Mouse (Mus musculus) neural tube, embryonic 12.5 days (tissue): ENCODE measurements around the gene Arhgap30. TPM values are rescaled to one million over a fixed set of nuclear protein-coding genes. Genes with fewer than 3 reads are reported as not detected.

Source experiments
- ATAC-seq: fragments of 200-750 bp; cut with Nextera tagmentation; 2 replicates; pipeline ENCODE4 v1.8.0; 2017; ENCODE audit warnings: low read depth, mild to moderate bottlenecking, moderate TSS enrichment, moderate library complexity; ENCODE audit not compliant: low FRiP score
- H3K27ac ChIP-seq: fragments of 300-500 bp; sonication (generic); 2 replicates; pipeline ENCODE4 v1.5.1; 2016
- H3K27me3 ChIP-seq: fragments of 300-500 bp; sonication (generic); replicated peaks from 2 replicates; pipeline ENCODE4 v1.6.1; 2016; ENCODE audit warnings: mild to moderate bottlenecking
- H3K36me3 ChIP-seq: fragments of 300-500 bp; sonication (generic); 2 replicates; pipeline ENCODE4 v1.6.1; 2016; ENCODE audit warnings: mild to moderate bottlenecking
- H3K4me1 ChIP-seq: fragments of 300-500 bp; sonication (generic); 2 replicates; pipeline ENCODE4 v1.6.1; 2016
- H3K4me2 ChIP-seq: fragments of 300-500 bp; sonication (generic); replicated peaks from 2 replicates; pipeline ENCODE4 v1.6.1; 2016; ENCODE audit warnings: mild to moderate bottlenecking
- H3K4me3 ChIP-seq: fragments of 300-500 bp; sonication (generic); 2 replicates; pipeline ENCODE4 v1.5.1; 2016
- H3K9ac ChIP-seq: fragments of 300-500 bp; sonication (generic); 2 replicates; pipeline ENCODE4 v1.6.1; 2016; ENCODE audit warnings: mild to moderate bottlenecking
- H3K9me3 ChIP-seq: fragments of 300-500 bp; sonication (generic); 2 replicates; pipeline ENCODE4 v1.6.1; 2016; ENCODE audit warnings: mild to moderate bottlenecking
- WGBS: fragments of 180-500 bp; shearing (Covaris S2); methylation state at CpG from one replicate; pipeline ENCODE4 v1.1.7; 2016; 5-methylcytosine and 5-hydroxymethylcytosine counted together
- polyA plus RNA-seq: library from polyadenylated mRNA; unstranded; fragments of >200 nt; fragmentation: Nextera tagmentation; extraction: Ambion mirVana; gene quantifications from 2 replicates; pipeline ENCODE4 v1.2.1, GENCODE M21; 2016

The Arhgap30 gene
- polyA plus RNA-seq, 1 experiment from 2014 or later = 1.1 TPM

GRCm38 (mm10) chr1:171438014-171438670, 49.4 kb downstream of the Arhgap30 start:
- H3K27ac ChIP-seq = no peak overlapping the region
- peak overlapping the region; percentile 8; the same call in 1 of the 2 replicates for H3K9ac ChIP-seq
- peak overlapping the region; percentile 37 for H3K4me3 ChIP-seq

GRCm38 (mm10) chr1:171439072-171439471, 50.3 kb downstream of the Arhgap30 start:
- H3K27ac ChIP-seq = no peak overlapping the region
- no peak for ATAC-seq
- 0 out of 2 replicates have a peak, but pooled peaks cover 5% of the 10 kb centered on the region for H3K9me3 ChIP-seq
- peaks cover 13% of the 10 kb centered on the region; the same call in 1 of the 2 replicates for H3K4me1 ChIP-seq
- 32% methylated on average over 8 of the region's 8 CpGs for WGBS
- H3K36me3 ChIP-seq = no peaks in the 10 kb centered on the region
- H3K27me3 ChIP-seq = peaks cover 37% of the 10 kb centered on the region
- no peak overlapping the region for H3K9ac ChIP-seq
- peak overlapping the region; percentile 63 for H3K4me2 ChIP-seq
- H3K4me3 ChIP-seq = 0 out of 2 replicates have a peak overlapping the region, but pooled peaks have one; percentile 1

More at GRCm38 (mm10) chr1:171438014-171438670, 49.4 kb downstream of the Arhgap30 start:
- Histone ChIP-seq H3K9me3 (no peaks in the 10 kb centered on the region), H3K4me2 (peak overlapping the region; percentile 63), H3K27me3 (peaks cover 37% of the 10 kb centered on the region), H3K4me1 (peaks cover 13% of the 10 kb centered on the region; the same call in 1 of the 2 replicates), H3K36me3 (no peaks in the 10 kb centered on the region)
- 2% methylated on average over 18 of the region's 18 CpGs for WGBS
- ATAC-seq = no peak

- ATAC-seq = no peak
- Histone ChIP-seq H3K4me1 (peaks cover 13% of the 10 kb centered on the region; the same call in 1 of the 2 replicates), H3K9ac (no peak overlapping the region), H3K36me3 (no peaks in the 10 kb centered on the region), H3K4me2 (no peak overlapping the region), H3K27me3 (peaks cover 37% of the 10 kb centered on the region), H3K4me3 (no peak overlapping the region), H3K9me3 (0 out of 2 replicates have a peak, but pooled peaks cover 6% of the 10 kb centered on the region), H3K27ac (no peak overlapping the region)
- 46% methylated on average over 9 of the region's 9 CpGs for WGBS
Observed at GRCm38 (mm10) chr1:171440025-171440725, 51.4 kb downstream of the Arhgap30 start.

- H3K36me3 ChIP-seq = no peaks in the 10 kb centered on the region
- ATAC-seq = no peak
- H3K9ac ChIP-seq = no peak overlapping the region
- no peak overlapping the region for H3K27ac ChIP-seq
- peaks cover 9% of the 10 kb centered on the region; the same call in 1 of the 2 replicates for H3K4me1 ChIP-seq
- 62% methylated on average over 7 of the region's 7 CpGs for WGBS
- H3K27me3 ChIP-seq = peaks cover 32% of the 10 kb centered on the region
- no peak overlapping the region for H3K4me2 ChIP-seq
- H3K4me3 ChIP-seq = no peak overlapping the region
- 0 out of 2 replicates have a peak, but pooled peaks cover 6% of the 10 kb centered on the region for H3K9me3 ChIP-seq
Observed at GRCm38 (mm10) chr1:171441466-171442412, 53.0 kb downstream of the Arhgap30 start.

GRCm38 (mm10) chr1:171442413-171442760, 53.6 kb downstream of the Arhgap30 start:
- no peak overlapping the region for H3K27ac ChIP-seq
- 0 out of 2 replicates have a peak, but pooled peaks cover 6% of the 10 kb centered on the region for H3K9me3 ChIP-seq
- H3K36me3 ChIP-seq = no peaks in the 10 kb centered on the region
- no peak overlapping the region for H3K4me3 ChIP-seq
- 75% methylated on average over 8 of the region's 8 CpGs for WGBS
- peaks cover 25% of the 10 kb centered on the region for H3K27me3 ChIP-seq
- peaks cover 5% of the 10 kb centered on the region; the same call in 1 of the 2 replicates for H3K4me1 ChIP-seq
- ATAC-seq = no peak
- no peak overlapping the region for H3K9ac ChIP-seq
- H3K4me2 ChIP-seq = no peak overlapping the region

- no peak overlapping the region for H3K27ac ChIP-seq
- H3K9ac ChIP-seq = no peak overlapping the region
- H3K36me3 ChIP-seq = no peaks in the 10 kb centered on the region
- no peak for ATAC-seq
- no peaks in the 10 kb centered on the region for H3K4me1 ChIP-seq
- no peak overlapping the region for H3K4me2 ChIP-seq
- no peak overlapping the region for H3K4me3 ChIP-seq
- 0 out of 2 replicates have a peak, but pooled peaks cover 6% of the 10 kb centered on the region for H3K9me3 ChIP-seq
- 95% methylated on average over 5 of the region's 5 CpGs for WGBS
- H3K27me3 ChIP-seq = no peaks in the 10 kb centered on the region
Observed at GRCm38 (mm10) chr1:171445050-171445449, 56.3 kb downstream of the Arhgap30 start.

- H3K4me1 ChIP-seq = no peaks in the 10 kb centered on the region
- H3K9me3 ChIP-seq = 0 out of 2 replicates have a peak, but pooled peaks cover 6% of the 10 kb centered on the region
- no peaks in the 10 kb centered on the region for H3K27me3 ChIP-seq
- no peaks in the 10 kb centered on the region for H3K36me3 ChIP-seq
- no peak overlapping the region for H3K4me3 ChIP-seq
- H3K27ac ChIP-seq = no peak overlapping the region
- WGBS = 86% methylated on average over 7 of the region's 7 CpGs
- no peak overlapping the region for H3K9ac ChIP-seq
- no peak overlapping the region for H3K4me2 ChIP-seq
- ATAC-seq = no peak
Observed at GRCm38 (mm10) chr1:171446854-171447253, 58.1 kb downstream of the Arhgap30 start.

GRCm38 (mm10) chr1:171447692-171448091, 58.9 kb downstream of the Arhgap30 start:
- Histone ChIP-seq H3K27ac (no peak overlapping the region), H3K27me3 (no peaks in the 10 kb centered on the region), H3K36me3 (no peaks in the 10 kb centered on the region), H3K9me3 (0 out of 2 replicates have a peak, but pooled peaks cover 6% of the 10 kb centered on the region), H3K4me1 (no peaks in the 10 kb centered on the region), H3K9ac (no peak overlapping the region), H3K4me3 (no peak overlapping the region), H3K4me2 (no peak overlapping the region)
- WGBS = 75% methylated on average over 10 of the region's 10 CpGs
- ATAC-seq = no peak

GRCm38 (mm10) chr1:171450062-171450461, 61.3 kb downstream of the Arhgap30 start:
- no peak overlapping the region for H3K27ac ChIP-seq
- no peak overlapping the region for H3K4me2 ChIP-seq
- H3K27me3 ChIP-seq = no peaks in the 10 kb centered on the region
- H3K9me3 ChIP-seq = no peaks in the 10 kb centered on the region
- no peak overlapping the region for H3K4me3 ChIP-seq
- no peak overlapping the region for H3K9ac ChIP-seq
- no peak for ATAC-seq
- H3K4me1 ChIP-seq = no peaks in the 10 kb centered on the region
- WGBS = 89% methylated on average over 11 of the region's 11 CpGs
- no peaks in the 10 kb centered on the region for H3K36me3 ChIP-seq

GRCm38 (mm10) chr1:171451001-171451400, 62.2 kb downstream of the Arhgap30 start:
- Histone ChIP-seq H3K9me3 (no peaks in the 10 kb centered on the region), H3K4me1 (no peaks in the 10 kb centered on the region), H3K4me2 (no peak overlapping the region), H3K4me3 (no peak overlapping the region), H3K27me3 (no peaks in the 10 kb centered on the region), H3K36me3 (no peaks in the 10 kb centered on the region), H3K27ac (no peak overlapping the region), H3K9ac (no peak overlapping the region)
- ATAC-seq = no peak
- 91% methylated on average over 10 of the region's 10 CpGs for WGBS

- WGBS = 87% methylated on average over 5 of the region's 5 CpGs
- Histone ChIP-seq H3K27ac (no peak overlapping the region), H3K4me2 (no peak overlapping the region), H3K4me3 (no peak overlapping the region), H3K4me1 (no peaks in the 10 kb centered on the region), H3K9me3 (no peaks in the 10 kb centered on the region), H3K9ac (no peak overlapping the region), H3K36me3 (no peaks in the 10 kb centered on the region), H3K27me3 (no peaks in the 10 kb centered on the region)
- no peak for ATAC-seq
Observed at GRCm38 (mm10) chr1:171452522-171452921, 63.8 kb downstream of the Arhgap30 start.
